Mouse (Mus musculus): ENCODE results near the gene Acaca. TPM values are rescaled to one million over a fixed set of nuclear protein-coding genes. Genes with fewer than 3 reads are reported as not detected.

Acaca gene
- polyA plus RNA-seq, 1 experiment from 2014 or later: 22.6 TPM

DNA sequence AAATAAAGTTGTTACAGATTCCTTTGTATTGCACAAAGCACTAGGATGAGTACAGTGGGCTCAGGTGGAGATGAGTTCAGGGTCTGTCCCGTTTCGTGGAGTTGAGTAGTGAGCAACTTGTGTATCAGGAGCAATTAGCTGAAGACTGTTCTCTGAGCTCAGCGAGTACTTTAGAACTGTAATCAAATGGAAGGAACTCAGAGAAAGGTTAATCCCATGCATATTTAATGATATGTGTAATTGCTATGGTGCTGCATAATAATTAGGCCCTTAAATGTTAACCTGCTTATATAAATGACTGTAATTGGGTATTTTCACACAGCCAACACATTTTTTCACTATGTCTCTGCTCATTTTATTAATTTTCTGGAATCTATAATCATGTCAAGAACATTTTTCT lies 7.0 kb downstream of the Acaca start:
- no peak for ATAC-seq
- Histone ChIP-seq H3K36me3 (ENCODE audit: control insufficient read depth, insufficient read depth, low read length) (no peaks in the 10 kb centered on the region), H3K4me1 (ENCODE audit: control insufficient read depth, insufficient read depth, low read depth, low read length) (no peaks in the 10 kb centered on the region), H3K4me2 (ENCODE audit: low read length) (no peak overlapping the region), H3K9ac (ENCODE audit: low read depth, low read length) (no peak overlapping the region), H3K9me3 (ENCODE audit: control insufficient read depth, low read length) (no peaks in the 10 kb centered on the region), H3K27ac (ENCODE audit: low read depth, low read length) (no peak overlapping the region), H3K27me3 (replicated peaks; ENCODE audit: control insufficient read depth, insufficient read depth, low read length) (no peaks in the 10 kb centered on the region), H3K4me3 (ENCODE audit: low read length) (no peak overlapping the region)
- WGBS: 76% methylated on average over 3 of the region's 3 CpGs

- H3K4me2 ChIP-seq (ENCODE audit: low read length): no peak overlapping the region
- no peaks in the 10 kb centered on the region for H3K36me3 ChIP-seq (ENCODE audit: control insufficient read depth, insufficient read depth, low read length)
- no peak overlapping the region for H3K27ac ChIP-seq (ENCODE audit: low read depth, low read length)
- no peak overlapping the region for H3K9ac ChIP-seq (ENCODE audit: low read depth, low read length)
- H3K27me3 ChIP-seq (replicated peaks; ENCODE audit: control insufficient read depth, insufficient read depth, low read length): no peaks in the 10 kb centered on the region
- no peaks in the 10 kb centered on the region for H3K9me3 ChIP-seq (ENCODE audit: control insufficient read depth, low read length)
- no peak overlapping the region for H3K4me3 ChIP-seq (ENCODE audit: low read length)
- WGBS: 52% methylated on average over 2 of the region's 2 CpGs
- no peaks in the 10 kb centered on the region for H3K4me1 ChIP-seq (ENCODE audit: control insufficient read depth, insufficient read depth, low read depth, low read length)
- no peak for ATAC-seq
Measured at GRCm38 (mm10) chr11:84141752-84142151, 12.3 kb downstream of the Acaca start.

DNA sequence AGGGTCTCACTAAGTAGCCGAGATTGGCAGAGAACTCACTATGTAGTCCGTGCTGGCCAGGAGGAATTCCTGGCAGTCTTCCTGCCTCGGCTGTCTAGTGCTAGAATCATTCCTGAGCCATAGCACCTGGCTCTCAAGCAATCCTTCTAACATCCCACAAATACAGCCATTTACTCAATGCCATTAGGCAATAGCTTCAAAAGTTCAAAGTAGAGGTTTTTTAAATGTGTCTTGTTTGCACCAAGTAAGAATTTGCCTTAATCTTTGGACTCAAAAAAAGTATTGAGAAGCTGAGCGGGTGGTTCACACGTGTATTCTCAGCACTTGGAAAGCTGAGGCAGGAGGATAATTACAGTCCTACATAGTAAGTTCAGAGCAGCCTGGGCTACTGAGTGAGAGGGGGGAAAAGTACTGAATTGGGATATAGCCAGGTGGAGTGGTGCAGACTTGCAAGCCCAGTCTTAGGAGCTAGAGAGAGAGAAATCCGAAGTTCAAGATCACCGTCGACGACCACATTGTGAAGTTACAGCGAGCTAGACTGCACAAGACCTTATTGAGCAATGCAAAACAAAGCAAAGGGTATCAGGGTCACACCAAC lies 15.8 kb downstream of the Acaca start:
- Histone ChIP-seq H3K27ac (ENCODE audit: low read depth, low read length) (no peak overlapping the region), H3K9me3 (ENCODE audit: control insufficient read depth, low read length) (no peaks in the 10 kb centered on the region), H3K9ac (ENCODE audit: low read depth, low read length) (no peak overlapping the region), H3K36me3 (ENCODE audit: control insufficient read depth, insufficient read depth, low read length) (no peaks in the 10 kb centered on the region), H3K4me3 (ENCODE audit: low read length) (no peak overlapping the region), H3K27me3 (replicated peaks; ENCODE audit: control insufficient read depth, insufficient read depth, low read length) (no peaks in the 10 kb centered on the region), H3K4me1 (ENCODE audit: control insufficient read depth, insufficient read depth, low read depth, low read length) (no peaks in the 10 kb centered on the region), H3K4me2 (ENCODE audit: low read length) (no peak overlapping the region)
- WGBS: 72% methylated on average over 10 of the region's 10 CpGs
- no peak for ATAC-seq

GRCm38 (mm10) chr11:84146081-84146480 lies 16.6 kb downstream of the Acaca start:
- no peak for ATAC-seq
- no peak overlapping the region for H3K9ac ChIP-seq (ENCODE audit: low read depth, low read length)
- no peaks in the 10 kb centered on the region for H3K27me3 ChIP-seq (replicated peaks; ENCODE audit: control insufficient read depth, insufficient read depth, low read length)
- H3K4me3 ChIP-seq (ENCODE audit: low read length): no peak overlapping the region
- no peaks in the 10 kb centered on the region for H3K36me3 ChIP-seq (ENCODE audit: control insufficient read depth, insufficient read depth, low read length)
- no peaks in the 10 kb centered on the region for H3K9me3 ChIP-seq (ENCODE audit: control insufficient read depth, low read length)
- peak overlapping the region; percentile 21 for H3K4me2 ChIP-seq (ENCODE audit: low read length)
- no peak overlapping the region for H3K27ac ChIP-seq (ENCODE audit: low read depth, low read length)
- no peaks in the 10 kb centered on the region for H3K4me1 ChIP-seq (ENCODE audit: control insufficient read depth, insufficient read depth, low read depth, low read length)
- WGBS: 41% methylated on average over 3 of the region's 3 CpGs

GRCm38 (mm10) chr11:84150884-84151283 lies 21.4 kb downstream of the Acaca start:
- Histone ChIP-seq H3K9me3 (ENCODE audit: control insufficient read depth, low read length) (no peaks in the 10 kb centered on the region), H3K4me3 (ENCODE audit: low read length) (no peak overlapping the region), H3K27ac (ENCODE audit: low read depth, low read length) (no peak overlapping the region), H3K4me2 (ENCODE audit: low read length) (no peak overlapping the region), H3K9ac (ENCODE audit: low read depth, low read length) (no peak overlapping the region), H3K36me3 (ENCODE audit: control insufficient read depth, insufficient read depth, low read length) (no peaks in the 10 kb centered on the region), H3K4me1 (ENCODE audit: control insufficient read depth, insufficient read depth, low read depth, low read length) (no peaks in the 10 kb centered on the region), H3K27me3 (replicated peaks; ENCODE audit: control insufficient read depth, insufficient read depth, low read length) (no peaks in the 10 kb centered on the region)
- WGBS: 71% methylated on average over 2 of the region's 2 CpGs
- no peak for ATAC-seq

- Histone ChIP-seq H3K4me2 (ENCODE audit: low read length) (no peak overlapping the region), H3K36me3 (ENCODE audit: control insufficient read depth, insufficient read depth, low read length) (no peaks in the 10 kb centered on the region), H3K27me3 (replicated peaks; ENCODE audit: control insufficient read depth, insufficient read depth, low read length) (no peaks in the 10 kb centered on the region), H3K4me1 (ENCODE audit: control insufficient read depth, insufficient read depth, low read depth, low read length) (no peaks in the 10 kb centered on the region), H3K9me3 (ENCODE audit: control insufficient read depth, low read length) (no peaks in the 10 kb centered on the region), H3K9ac (ENCODE audit: low read depth, low read length) (no peak overlapping the region), H3K27ac (ENCODE audit: low read depth, low read length) (no peak overlapping the region), H3K4me3 (ENCODE audit: low read length) (no peak overlapping the region)
- WGBS: 85% methylated on average over 4 of the region's 4 CpGs
- no peak for ATAC-seq
Measured at GRCm38 (mm10) chr11:84156535-84157262, 27.2 kb downstream of the Acaca start.

GRCm38 (mm10) chr11:84164123-84164522 lies 34.7 kb downstream of the Acaca start:
- no peaks in the 10 kb centered on the region for H3K4me1 ChIP-seq (ENCODE audit: control insufficient read depth, insufficient read depth, low read depth, low read length)
- WGBS: 85% methylated on average over 6 of the region's 6 CpGs
- H3K9me3 ChIP-seq (ENCODE audit: control insufficient read depth, low read length): no peaks in the 10 kb centered on the region
- no peak overlapping the region for H3K4me3 ChIP-seq (ENCODE audit: low read length)
- H3K27me3 ChIP-seq (replicated peaks; ENCODE audit: control insufficient read depth, insufficient read depth, low read length): no peaks in the 10 kb centered on the region
- H3K4me2 ChIP-seq (ENCODE audit: low read length): no peak overlapping the region
- no peaks in the 10 kb centered on the region for H3K36me3 ChIP-seq (ENCODE audit: control insufficient read depth, insufficient read depth, low read length)
- no peak overlapping the region for H3K27ac ChIP-seq (ENCODE audit: low read depth, low read length)
- H3K9ac ChIP-seq (ENCODE audit: low read depth, low read length): no peak overlapping the region
- no peak for ATAC-seq

DNA sequence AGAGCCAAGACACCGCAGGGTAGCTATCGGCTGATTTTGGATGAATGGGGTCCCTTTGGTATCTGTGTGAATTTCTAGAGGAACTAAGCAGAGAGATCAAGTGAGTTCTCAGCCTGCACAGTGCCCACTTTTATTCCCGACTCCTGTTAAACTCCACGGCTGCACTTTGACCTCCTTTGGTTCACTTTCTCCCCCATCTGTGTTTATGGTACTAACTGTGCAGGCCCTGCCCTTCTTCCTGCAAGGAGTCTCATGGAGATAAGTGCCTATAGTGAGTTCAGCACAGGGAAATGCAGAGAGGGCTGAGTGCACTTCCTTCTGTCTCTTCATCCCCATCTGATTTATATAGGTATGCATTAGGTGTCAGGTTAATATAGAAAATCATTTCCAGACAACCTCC lies 35.1 kb downstream of the Acaca start:
- no peak overlapping the region for H3K27ac ChIP-seq (ENCODE audit: low read depth, low read length)
- H3K4me3 ChIP-seq (ENCODE audit: low read length): no peak overlapping the region
- 63% methylated on average over 4 of the region's 4 CpGs for WGBS
- no peaks in the 10 kb centered on the region for H3K4me1 ChIP-seq (ENCODE audit: control insufficient read depth, insufficient read depth, low read depth, low read length)
- no peak overlapping the region for H3K9ac ChIP-seq (ENCODE audit: low read depth, low read length)
- H3K4me2 ChIP-seq (ENCODE audit: low read length): no peak overlapping the region
- ATAC-seq: no peak
- no peaks in the 10 kb centered on the region for H3K36me3 ChIP-seq (ENCODE audit: control insufficient read depth, insufficient read depth, low read length)
- H3K27me3 ChIP-seq (replicated peaks; ENCODE audit: control insufficient read depth, insufficient read depth, low read length): no peaks in the 10 kb centered on the region
- no peaks in the 10 kb centered on the region for H3K9me3 ChIP-seq (ENCODE audit: control insufficient read depth, low read length)

DNA sequence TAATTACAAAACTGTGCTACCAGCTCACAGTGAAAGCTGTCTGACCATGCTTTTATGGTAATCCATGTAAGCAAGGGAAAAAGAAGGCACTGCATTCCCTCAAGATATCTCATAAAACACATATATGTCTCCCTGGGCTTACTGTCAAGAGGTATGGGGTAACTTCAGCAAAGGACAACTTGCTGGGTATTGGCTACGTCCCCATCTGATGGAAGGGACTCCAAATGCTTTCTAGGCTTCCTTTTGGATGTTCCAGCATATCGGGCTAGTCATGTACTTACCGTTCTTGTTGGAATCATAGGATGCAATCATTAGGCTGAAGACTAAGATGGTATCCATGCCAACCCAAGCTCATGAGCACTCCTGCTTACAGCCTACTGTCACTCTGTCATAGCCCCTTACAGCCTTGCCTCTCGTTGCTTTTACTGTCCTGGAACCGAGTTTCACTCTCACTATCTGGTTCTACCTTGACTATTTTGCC lies 37.6 kb downstream of the Acaca start, which contains the start of gene Gm11437:
Gene Gm11437, minus strand, starts transcription at position 431 of the 481 bp plus-strand sequence.
- WGBS: 80% methylated on average over 5 of the region's 5 CpGs
- Histone ChIP-seq H3K27ac (ENCODE audit: low read depth, low read length) (no peak within 1 kb of the TSS), H3K9ac (ENCODE audit: low read depth, low read length) (no peak within 1 kb of the TSS), H3K4me3 (ENCODE audit: low read length) (no peak within 1 kb of the TSS), H3K4me2 (ENCODE audit: low read length) (no peak within 1 kb of the TSS), H3K9me3 (ENCODE audit: control insufficient read depth, low read length) (no peaks in the 10 kb centered on the region), H3K27me3 (replicated peaks; ENCODE audit: control insufficient read depth, insufficient read depth, low read length) (no peaks in the 10 kb centered on the region), H3K4me1 (ENCODE audit: control insufficient read depth, insufficient read depth, low read depth, low read length) (no peaks in the 10 kb centered on the region), H3K36me3 (ENCODE audit: control insufficient read depth, insufficient read depth, low read length) (no peaks in the 10 kb centered on the region)
- no peak for ATAC-seq
